Mouse (Mus musculus): ENCODE results near the gene Nme7.

The Nme7 gene

DNA sequence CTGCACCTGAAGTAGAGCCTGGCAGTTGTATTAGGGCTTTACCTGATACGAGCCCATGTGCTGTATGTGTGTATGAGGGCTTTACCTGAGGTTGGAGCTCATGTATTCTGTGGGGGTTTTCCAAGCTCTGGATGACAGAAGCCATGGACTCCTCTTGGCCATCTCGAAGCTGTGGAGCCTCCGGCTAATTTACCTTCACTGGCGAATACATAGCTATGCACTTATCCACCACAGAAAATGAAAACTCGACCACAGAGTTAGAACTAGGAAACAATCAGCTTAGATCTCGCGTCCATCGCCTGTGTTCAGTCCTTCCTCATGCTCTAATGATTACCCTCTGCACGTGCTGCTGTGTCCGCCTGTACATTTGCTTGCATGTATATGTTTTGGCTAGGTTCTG is 80.4 kb downstream of the Nme7 start:
- no peak for DNase-seq (ENCODE audit: low read depth, low spot score)

DNA sequence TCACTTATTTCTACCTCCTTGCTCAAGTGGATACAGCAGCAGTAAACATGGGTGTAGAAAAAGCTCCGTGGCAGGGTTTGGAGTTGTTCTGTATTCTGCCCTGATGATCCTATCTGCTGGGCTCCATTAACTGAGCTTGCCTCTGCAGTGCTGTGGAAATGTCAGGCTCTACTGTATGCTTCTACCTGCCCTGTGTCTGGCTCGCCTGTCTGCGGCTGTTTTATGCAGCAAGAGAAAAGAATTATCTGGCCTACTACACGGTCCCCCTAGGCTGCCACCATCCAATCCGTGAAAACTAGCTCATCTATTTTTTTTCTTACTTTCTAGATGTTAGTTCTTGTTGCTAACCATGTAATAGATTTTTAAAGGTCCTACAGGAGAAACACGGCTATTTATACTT is 81.1 kb downstream of the Nme7 start:
- no peak for DNase-seq (ENCODE audit: low read depth, low spot score)

DNA sequence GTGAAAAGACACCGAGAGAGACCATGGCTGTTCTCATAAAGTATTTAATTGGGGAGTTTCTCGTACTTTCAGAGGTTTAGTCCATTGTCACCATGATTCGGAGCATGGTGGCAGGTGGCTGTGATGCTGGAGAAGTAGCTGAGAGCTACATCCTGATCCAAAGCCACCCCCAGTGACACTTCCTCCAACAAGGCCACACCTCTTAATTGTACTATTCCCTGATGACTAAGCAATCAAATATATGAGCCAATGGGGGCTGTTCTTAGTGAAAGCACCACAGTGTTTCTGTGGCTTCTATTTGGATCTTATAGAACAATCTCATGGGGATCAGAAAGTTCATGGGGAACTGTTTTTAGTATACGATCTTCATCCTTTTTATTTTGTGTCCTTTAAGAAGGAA is 85.8 kb downstream of the Nme7 start:
- DNase-seq (ENCODE audit: low read depth, low spot score) = peak; percentile 35

DNA sequence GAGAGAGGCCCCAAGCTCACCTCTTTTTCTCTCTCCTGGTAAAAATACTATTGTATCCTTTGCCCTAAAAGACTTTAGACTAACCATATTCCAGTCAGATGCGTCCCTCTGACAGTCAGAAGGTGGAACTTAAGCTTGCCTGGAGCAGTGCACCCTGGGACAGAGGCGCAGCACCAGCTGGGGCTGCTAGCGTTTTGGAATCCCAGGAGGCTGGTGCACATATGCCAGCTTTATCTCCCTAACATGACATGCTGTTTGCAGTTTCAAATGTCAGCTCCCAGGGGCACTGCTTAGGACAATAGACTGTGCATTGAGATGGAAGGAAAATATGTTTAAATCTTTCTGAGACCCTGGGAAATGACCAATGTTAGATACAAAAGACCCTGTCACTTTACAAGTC is 88.3 kb downstream of the Nme7 start:
- peak; percentile 31 for DNase-seq (ENCODE audit: low read depth, low spot score)

DNA sequence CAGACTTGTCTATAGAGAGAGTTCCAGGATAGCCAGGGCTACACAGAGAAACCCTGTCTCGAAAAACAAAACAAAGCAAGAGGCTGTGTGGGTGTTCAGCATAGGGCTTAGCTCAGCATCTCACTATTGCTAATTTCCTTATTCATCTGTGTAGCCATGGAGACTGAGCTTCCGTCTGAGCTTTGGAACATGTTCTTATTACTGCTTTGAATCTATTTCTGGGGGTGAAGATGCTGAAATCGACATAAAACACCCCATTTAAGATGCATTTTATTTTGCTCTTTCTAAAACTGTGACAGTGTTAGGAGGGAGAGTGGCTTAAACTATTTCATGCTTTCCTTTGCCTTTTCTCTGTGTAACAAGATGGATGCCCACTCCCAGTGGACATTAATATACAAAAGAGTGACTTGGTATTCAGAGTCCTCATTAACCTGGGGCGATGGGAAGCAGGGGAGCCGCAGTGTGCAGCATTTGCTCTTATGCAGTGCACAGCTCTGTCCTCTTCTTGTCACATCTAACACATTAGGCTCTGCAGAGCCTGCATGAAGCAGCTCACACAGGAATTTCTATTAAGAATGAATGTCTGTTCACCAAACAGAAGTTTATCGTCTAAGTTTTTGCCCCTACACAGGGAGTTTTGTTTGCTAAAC is 91.3 kb downstream of the Nme7 start:
- peak; percentile 88 for DNase-seq (ENCODE audit: low read depth, low spot score)

DNA sequence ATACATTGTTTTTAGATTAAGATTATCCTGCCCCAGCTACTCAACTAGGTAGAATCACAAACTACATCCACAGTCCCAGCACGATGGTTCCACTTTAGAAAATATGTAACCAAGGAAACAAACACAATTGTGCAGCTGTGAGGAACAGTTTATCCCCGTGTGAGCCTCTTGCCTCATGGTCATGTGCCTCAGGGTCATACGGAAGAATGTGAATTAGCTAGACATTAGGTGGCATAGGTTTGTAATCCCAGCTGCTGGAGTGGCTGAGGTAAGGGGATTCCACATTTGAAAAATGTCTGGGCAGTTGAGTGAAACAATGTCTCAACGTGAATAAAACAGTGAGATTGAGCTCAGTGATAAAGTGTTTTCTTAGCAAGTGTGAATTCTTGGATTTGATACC is 93.8 kb downstream of the Nme7 start:
- DNase-seq (ENCODE audit: low read depth, low spot score) = no peak

DNA sequence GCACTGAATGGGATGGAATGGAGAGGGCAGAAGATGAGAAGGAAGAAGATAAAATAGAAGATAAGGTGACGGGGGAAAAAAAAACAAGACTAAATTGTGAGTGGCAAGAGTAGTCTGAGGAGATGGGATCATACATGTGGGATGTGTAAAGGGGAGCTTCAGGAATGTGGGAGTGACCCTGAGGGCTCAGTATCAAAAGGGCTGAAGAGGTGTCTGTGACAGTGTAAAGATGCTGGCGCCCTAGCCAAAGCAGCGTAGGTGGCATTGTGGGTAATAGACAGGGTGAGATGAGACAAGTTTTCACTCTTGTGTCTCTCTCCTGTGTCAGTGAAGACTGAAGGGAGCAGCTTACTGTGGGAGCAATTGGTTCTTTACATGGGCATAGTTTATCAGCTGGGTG is 95.7 kb downstream of the Nme7 start:
- no peak for DNase-seq (ENCODE audit: low read depth, low spot score)

DNA sequence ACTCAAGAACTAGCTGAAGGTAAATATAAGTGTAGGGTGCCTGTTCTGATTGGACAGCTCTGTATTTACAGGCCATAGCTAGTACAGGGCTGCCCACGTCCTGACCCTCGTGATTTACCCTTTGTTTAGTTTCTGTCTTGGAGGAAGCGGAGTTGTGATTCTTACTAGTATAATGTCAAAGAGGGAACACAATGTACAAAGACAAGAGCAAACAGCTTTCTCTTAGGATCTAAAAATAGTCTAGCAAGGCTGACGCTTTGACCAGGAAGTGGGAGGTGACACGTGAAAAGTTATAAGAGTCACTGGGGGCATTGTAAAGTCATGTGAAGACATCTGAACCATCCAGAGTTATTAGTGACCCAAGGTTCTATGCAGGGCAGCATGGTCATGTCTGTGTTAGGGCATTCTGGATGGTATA is 101.5 kb downstream of the Nme7 start:
- no peak for DNase-seq (ENCODE audit: low read depth, low spot score)

DNA sequence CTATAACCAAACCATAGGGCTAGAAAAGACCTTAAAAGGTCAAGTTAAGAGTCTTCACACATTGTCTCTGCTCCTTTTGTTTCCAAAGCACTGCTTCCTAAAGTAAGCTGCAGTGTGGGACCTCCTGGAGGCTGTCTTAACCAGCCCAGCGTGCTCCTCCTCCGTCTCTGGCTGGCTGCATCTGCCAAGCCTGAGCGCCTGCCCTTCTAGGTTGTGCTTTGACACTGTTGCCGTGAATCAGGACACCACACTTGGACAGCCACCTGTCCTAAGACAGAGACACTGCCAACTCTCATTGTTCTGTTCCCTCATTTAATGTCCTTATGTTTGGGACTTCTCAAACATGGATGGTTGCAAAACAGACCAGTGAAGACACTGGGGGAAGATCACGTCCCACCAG is 102.6 kb downstream of the Nme7 start:
- DNase-seq (ENCODE audit: low read depth, low spot score) = peak; percentile 35

DNA sequence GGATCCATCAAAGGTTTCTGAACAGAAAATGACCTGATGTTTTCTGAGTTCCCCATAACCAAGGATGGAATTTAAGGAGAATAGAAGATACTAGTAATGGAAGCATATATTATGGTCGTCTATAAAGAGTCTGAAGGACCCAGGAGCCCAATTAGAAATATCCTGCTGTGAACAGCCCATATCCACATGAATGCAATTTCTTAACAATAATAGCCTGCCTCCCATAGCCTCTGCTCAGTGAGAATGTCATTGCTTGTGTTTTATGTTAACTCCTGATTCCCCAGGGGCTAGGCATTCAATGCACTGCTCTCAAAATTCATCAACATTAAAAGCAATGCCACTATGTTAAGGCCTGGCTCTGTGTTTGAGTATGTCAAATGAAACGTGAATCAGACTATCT is 104.7 kb downstream of the Nme7 start:
- DNase-seq (ENCODE audit: low read depth, low spot score) = no peak

DNA sequence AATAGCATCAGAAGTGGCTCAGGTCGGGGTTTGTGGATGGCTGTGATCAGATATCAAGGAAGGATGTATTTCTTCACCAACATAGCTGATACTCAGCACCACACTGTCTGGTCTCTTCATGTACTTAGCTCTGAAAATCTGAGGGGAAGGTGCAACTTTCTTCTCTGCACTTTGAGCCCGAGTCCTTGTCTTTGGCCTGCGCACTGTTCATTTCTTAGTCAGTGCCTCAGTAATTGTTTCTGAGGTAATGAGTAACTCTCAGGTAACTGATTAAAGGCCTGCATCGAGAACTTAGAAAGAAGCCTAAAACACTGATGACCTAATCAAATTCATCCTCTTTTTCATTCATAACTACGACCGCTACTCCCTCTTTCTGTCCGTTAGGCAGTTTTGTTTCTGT is 107.4 kb downstream of the Nme7 start:
- DNase-seq (ENCODE audit: low read depth, low spot score) = no peak

DNA sequence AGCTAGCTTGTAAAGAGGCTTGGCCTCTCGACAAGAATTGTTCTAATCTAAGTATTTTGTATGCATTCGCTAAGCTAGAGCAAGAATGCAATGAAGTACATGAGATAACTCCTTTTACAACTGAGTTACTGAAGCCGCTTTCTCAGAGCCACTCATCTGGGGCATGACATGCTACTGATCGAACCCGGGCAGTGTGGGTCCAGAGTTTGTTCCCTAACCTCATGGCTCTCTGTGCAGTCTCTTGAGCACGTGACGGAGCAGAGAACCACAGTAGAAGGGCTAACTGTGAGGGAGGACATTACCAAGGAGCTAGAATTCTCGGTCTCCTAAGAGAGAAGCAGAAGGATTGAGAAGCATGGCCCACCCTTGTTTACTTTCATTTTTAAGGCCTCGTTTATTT is 109.0 kb downstream of the Nme7 start:
- DNase-seq (ENCODE audit: low read depth, low spot score) = no peak

DNA sequence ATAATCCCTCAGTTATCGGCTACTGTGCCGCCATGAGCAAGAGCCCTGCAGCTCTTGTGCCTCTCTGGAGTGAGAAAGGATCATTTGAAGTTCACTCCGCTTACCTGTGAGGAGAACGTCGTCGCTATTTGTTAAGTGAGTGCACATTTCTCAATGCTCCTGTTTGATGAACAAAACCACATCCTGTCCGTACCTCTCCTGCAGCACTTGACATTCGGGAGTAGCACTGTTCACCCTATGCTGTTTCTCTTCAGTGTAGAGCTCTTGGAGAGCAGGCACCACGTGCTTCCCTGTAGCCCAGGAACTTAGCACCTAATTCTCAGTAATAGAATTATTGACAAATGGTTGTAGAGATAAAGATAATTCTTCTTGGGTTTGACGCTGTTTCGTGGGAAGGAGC is 109.7 kb downstream of the Nme7 start:
- no peak for DNase-seq (ENCODE audit: low read depth, low spot score)

DNA sequence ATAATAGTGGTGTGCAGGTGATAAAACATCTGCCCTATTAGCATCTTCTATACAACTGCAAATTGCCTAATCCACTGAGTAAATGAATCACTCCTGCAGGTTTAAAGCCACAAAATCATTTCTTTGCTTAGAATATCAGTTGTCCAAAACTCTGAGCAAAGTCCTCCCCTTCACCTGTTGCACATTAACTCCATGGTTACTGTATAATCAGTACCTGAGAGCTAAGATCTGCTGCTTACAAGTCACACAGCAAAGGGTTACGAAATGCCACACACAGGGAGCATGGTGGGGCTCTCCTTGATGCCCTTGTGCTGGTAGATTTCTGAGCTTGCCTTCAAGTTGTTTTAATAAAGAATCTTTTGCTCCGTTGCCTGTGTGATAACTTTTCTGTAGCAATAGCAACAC is 111.4 kb downstream of the Nme7 start:
- DNase-seq (ENCODE audit: low read depth, low spot score) = no peak

DNA sequence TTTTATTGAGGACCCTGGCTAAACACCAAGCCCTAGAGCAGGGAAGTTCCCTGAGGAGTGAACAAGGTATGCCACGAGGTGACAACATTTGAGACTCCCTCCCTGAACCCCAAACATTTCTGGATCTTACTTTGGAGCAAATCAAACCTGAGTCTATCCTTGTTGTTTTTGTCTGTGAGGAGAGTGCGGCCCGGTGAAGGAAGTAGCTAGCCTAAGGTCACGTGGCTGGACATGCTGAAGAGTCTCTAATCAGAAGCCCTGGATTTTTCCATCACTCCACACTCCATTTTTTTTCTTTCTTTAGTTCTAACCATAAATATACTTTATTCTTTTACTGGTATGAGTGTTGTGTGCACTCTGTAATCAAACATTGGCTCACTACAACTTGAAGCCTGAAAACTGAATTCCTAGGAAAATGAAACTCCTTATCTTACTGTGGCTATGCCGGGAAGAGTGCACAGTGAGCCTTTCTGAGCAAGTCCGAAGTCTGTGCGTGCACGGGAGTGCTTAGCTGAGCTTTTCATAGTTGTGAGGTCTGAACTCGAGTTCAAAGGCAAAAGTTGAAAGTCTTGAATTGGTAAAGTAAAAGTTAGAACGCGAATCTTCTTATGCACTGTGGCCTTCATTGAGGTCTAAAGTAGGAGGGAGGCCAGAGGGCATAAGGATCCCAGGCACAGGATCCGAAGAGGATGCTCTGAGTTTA is 112.9 kb downstream of the Nme7 start:
- DNase-seq (ENCODE audit: low read depth, low spot score) = no peak

DNA sequence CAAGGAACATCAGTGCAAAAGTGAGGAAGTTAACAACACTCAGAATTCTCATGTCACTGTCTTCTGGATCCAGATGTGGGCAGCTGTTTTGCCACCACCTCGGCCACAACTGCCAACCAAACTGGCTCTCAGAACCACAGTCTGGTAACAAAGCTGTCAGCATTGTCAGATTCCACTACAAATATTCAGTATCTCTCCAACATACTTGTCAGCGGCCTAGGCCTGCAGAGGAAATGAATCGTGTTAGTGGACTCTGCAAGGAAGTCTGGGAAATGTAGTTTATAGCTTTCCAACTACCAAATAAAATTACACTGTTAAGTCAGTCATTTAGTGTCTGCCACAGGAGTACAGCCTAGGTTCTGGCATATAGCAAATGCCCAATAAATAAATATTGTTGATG is 113.7 kb downstream of the Nme7 start:
- no peak for DNase-seq (ENCODE audit: low read depth, low spot score)

DNA sequence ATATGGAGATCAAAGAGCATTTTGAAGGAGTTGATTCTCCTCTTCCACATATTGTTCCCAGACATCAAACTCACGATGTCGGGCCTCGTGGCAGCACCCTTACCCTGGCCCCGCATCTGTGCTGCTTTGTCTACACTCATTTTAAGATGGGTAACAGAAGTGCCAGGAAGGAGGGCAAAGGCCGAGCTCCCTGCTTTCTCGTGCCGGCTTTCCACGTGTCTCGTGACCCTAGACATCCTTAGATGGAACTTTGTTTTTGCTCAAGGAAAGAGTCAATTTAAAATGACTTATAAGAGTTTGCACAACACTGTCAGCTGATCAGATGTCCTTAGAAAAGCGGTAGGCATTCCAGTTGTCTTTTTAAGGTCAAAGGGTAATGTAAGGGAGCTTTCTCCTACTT is 114.4 kb downstream of the Nme7 start:
- no peak for DNase-seq (ENCODE audit: low read depth, low spot score)

DNA sequence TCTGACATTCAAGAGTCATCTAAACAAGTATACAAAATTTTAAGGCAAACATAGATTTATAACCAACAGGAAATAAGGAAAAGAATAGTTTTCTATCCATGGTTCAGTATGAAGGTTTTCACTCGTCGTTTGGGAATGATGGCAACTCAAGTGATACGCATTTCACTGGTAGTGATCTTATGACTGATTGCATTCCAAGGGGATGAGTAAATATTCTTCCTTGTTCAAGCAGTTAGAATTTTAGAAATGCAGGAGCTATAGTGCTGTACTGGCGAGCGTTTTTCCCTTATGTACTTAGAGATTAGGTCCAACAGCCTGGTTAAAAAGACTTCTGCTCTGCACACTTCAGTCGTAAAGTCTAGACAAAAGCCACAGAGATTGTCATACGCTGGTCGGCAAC is 115.5 kb downstream of the Nme7 start:
- no peak for DNase-seq (ENCODE audit: low read depth, low spot score)

DNA sequence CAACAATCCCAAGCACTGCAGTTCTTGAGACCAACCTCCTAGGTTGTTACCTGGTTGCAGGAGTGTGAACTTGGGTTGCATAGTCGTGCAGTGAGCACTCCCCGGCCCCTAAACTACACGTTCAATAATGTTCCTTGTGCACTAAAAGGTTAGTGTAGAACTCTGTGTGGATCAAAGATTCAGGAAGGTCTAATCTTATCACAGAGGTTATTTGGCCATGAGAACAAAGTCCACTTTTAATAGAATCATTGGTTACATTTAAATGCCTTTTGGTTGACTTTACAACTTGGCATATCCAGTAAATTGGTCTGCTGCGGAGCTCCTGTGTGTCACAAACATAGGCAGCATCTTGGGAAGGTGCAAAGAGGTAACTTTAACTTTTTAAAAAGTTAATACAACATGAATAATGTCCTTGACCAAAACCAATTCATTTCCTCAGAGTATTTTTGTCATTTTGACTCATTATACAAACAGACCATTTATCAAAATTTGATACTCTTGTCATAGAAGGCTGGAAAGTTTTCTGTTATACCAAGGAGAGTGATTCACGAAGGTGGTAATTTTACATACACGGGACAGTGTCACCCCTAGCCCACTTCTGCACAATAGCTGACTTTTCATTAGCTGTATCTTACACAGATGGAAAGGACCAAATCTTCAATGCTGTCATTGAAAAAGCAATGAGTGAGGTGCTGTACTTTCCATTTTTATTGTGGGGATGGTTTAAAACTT is 116.9 kb downstream of the Nme7 start:
- no peak for DNase-seq (ENCODE audit: low read depth, low spot score)

DNA sequence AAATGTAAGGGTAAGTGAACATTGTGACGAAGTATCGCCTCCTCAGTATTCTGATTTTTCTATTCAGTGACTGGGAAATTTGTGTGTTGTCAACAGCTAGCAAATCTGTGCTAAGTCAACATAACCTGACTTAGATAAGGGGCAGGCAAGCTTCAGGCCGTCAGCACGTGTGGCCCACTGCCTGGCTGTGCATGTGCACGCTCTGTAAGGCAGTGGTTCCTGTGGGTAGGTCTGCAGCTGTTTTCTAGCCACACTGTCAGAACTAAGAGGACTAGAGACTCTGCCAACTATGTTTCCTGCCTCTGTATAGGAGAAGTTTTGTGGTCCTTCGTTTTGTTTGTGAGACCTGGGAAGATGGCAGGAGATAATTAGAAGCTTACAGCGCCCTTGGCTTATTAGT is 122.3 kb downstream of the Nme7 start:
- no peak for DNase-seq (ENCODE audit: low read depth, low spot score)

DNA sequence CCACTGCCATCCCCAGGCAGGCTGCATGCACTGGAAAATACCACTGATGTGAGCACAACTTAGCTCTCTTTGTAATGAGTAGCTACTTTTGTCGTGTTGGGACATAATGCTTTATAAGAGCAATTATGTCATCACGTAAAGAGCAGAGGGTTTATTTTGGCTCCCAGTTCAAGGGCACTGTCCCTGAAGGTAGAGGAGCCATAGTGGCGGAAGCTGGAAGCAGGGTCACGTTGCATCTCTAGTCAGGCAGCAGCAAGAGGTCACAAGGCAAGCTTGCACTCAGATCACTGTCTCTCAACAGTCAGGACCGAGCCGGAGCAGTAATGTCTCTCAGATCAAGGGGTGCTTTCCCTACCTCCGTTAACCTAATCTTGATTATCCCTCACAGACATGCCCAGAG is 123.9 kb downstream of the Nme7 start:
- no peak for DNase-seq (ENCODE audit: low read depth, low spot score)

DNA sequence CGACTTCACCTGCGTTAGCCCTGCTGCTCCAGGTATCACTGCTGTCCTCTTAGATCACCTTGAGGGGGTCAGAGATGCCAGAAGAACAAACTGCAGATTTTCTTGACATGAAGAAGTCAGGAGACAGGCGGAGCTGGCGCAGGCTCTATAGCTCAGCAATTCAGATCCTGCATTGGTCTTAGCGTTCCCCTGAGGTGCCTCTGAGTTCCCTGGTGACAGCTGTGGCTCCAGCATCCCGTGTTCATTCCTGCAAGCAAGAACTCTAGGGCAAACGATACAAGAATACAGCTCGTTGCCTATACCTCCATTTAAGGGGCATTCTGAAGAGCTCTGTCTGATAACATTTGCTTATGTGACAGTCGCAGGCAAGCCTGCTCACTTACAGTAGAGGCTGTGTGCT is 124.7 kb downstream of the Nme7 start:
- peak; percentile 37 for DNase-seq (ENCODE audit: low read depth, low spot score)

DNA sequence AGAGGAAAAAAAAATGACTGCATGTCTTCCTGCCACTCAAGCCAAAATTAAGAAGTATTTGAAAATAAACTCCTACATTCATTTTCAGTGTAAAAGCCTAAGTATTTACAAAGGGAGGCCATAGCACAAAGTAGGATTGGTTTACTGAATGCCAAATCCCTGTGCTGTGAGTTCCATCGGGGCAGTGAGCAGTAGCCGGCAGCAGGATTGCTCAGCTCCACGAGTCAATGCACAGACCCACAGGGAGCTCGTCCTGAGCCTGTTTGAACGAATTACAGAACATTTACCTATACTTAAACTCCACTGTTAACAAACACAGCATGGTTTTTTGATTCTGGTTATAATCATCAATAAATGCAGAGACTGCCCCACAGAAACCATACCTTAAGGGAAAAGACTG is 128.7 kb downstream of the Nme7 start:
- DNase-seq (ENCODE audit: low read depth, low spot score) = peak; percentile 5

All from brain, adult 2 months (tissue).